Mouse (Mus musculus) layer of hippocampus, postnatal 36 days (tissue): ENCODE measurements at regions not wholly inside any gene's neighbourhood (a gene's known extent, or its start where the extent isn't known, plus 50 kb on each side); places are given as distances from the start of the nearest gene placed in this dataset.
"Not testable (repeated sequence)": the region's sequence is repeated elsewhere in the genome, so short reads cannot be mapped to it uniquely, and the experiment has no call there.

Source experiments
- DNase-seq, 2 experiments: peaks; one replicate each; pipeline ENCODE4 v3.0.0; 2022

- DNase-seq = no peak
Measured at GRCm38 (mm10) chr1:189156906-189157305, 149.3 kb upstream of the Kctd3 start.

- no peak for DNase-seq
Measured at GRCm38 (mm10) chr1:189154376-189154775, 146.7 kb upstream of the Kctd3 start.

- no peak for DNase-seq
Measured at GRCm38 (mm10) chr1:189153150-189153549, 145.5 kb upstream of the Kctd3 start.

GRCm38 (mm10) chr1:189142982-189143451, 135.4 kb upstream of the Kctd3 start:
- no peak for DNase-seq

GRCm38 (mm10) chr1:189142551-189142950, 134.9 kb upstream of the Kctd3 start:
- no peak for DNase-seq

GRCm38 (mm10) chr1:189141694-189142093, 134.1 kb upstream of the Kctd3 start:
- no peak for DNase-seq

GRCm38 (mm10) chr1:189136731-189137385, 129.2 kb upstream of the Kctd3 start:
- no peak for DNase-seq

- no peak for DNase-seq
Measured at GRCm38 (mm10) chr1:189135826-189136225, 128.2 kb upstream of the Kctd3 start.

- no peak for DNase-seq
Measured at GRCm38 (mm10) chr1:189128706-189129105, 121.1 kb upstream of the Kctd3 start.

GRCm38 (mm10) chr1:189128246-189128645, 120.6 kb upstream of the Kctd3 start:
- DNase-seq = not testable (repeated sequence)

- DNase-seq = no peak
Measured at GRCm38 (mm10) chr1:189127367-189127766, 119.7 kb upstream of the Kctd3 start.

- DNase-seq = no peak
Measured at GRCm38 (mm10) chr1:189119941-189120735, 112.5 kb upstream of the Kctd3 start.

- DNase-seq = not testable (repeated sequence)
Measured at GRCm38 (mm10) chr1:189119005-189119404, 111.4 kb upstream of the Kctd3 start.

- no peak for DNase-seq
Measured at GRCm38 (mm10) chr1:189118582-189118981, 110.9 kb upstream of the Kctd3 start.

GRCm38 (mm10) chr1:189115914-189116313, 108.3 kb upstream of the Kctd3 start:
- no peak for DNase-seq

GRCm38 (mm10) chr1:189115279-189115678, 107.6 kb upstream of the Kctd3 start:
- DNase-seq = no peak

GRCm38 (mm10) chr1:189108260-189109035, 100.8 kb upstream of the Kctd3 start:
- DNase-seq = no peak

- peak; percentile 47 to 56 for DNase-seq
Measured at GRCm38 (mm10) chr1:189107841-189108240, 100.2 kb upstream of the Kctd3 start.

- DNase-seq = no peak
Measured at GRCm38 (mm10) chr1:189107156-189107555, 99.5 kb upstream of the Kctd3 start.

GRCm38 (mm10) chr1:189105276-189105675, 97.6 kb upstream of the Kctd3 start:
- DNase-seq = no peak

GRCm38 (mm10) chr1:189102781-189103180, 95.1 kb upstream of the Kctd3 start:
- no peak for DNase-seq

- DNase-seq = no peak
Measured at GRCm38 (mm10) chr1:189099121-189099520, 91.5 kb upstream of the Kctd3 start.

- no peak for DNase-seq
Measured at GRCm38 (mm10) chr1:189092819-189093218, 85.2 kb upstream of the Kctd3 start.
